Comparison of ENCODE assay signal across 8 mouse cellular contexts in genomic region chr4:93334636-93335117, GRCm38 (mm10). TPM values are rescaled to one million over a fixed set of nuclear protein-coding genes. Genes with fewer than 3 reads are reported as not detected.
DNase-seq lines count a peak whose midpoint lies in the region; ATAC-seq and TF ChIP-seq lines count a peak whose summit lies in the region.

No protein-coding gene starts in this region.

- H3K27ac ChIP-seq in heart, embryonic 11.5 days (ENCODE audit: low read depth, low read length), result peak overlapping the region; percentile 94
- H3K27ac ChIP-seq in kidney, embryonic 16.5 days (ENCODE audit: low read length), result peak overlapping the region; percentile 87

- no peaks in the 10 kb centered on the region for H3K9me3 ChIP-seq in heart, embryonic 11.5 days (replicated peaks; ENCODE audit: control insufficient read depth, low read length)
- no peaks in the 10 kb centered on the region for H3K9me3 ChIP-seq in kidney, embryonic 16.5 days (ENCODE audit: low read length)

- peak overlapping the region; percentile 94 for H3K9ac ChIP-seq in heart, embryonic 11.5 days (ENCODE audit: low read depth, low read length)
- peak overlapping the region; percentile 94 for H3K9ac ChIP-seq in kidney, embryonic 16.5 days (replicated peaks; ENCODE audit: low read length)

- no peaks in the 10 kb centered on the region for H3K4me1 ChIP-seq in heart, embryonic 11.5 days (ENCODE audit: control insufficient read depth, insufficient read depth, low read length)
- peaks cover 4% of the 10 kb centered on the region; the same call in 1 of the 2 replicates for H3K4me1 ChIP-seq in kidney, embryonic 16.5 days (ENCODE audit: insufficient read depth, low read length)

- peak; percentile 95 for ATAC-seq in erythroblast, adult 5-6 weeks (replicated peaks; ENCODE audit: low FRiP score, poor library complexity, severe bottlenecking)
- ATAC-seq in heart, embryonic 11.5 days (replicated peaks; ENCODE audit: insufficient number of reproducible peaks, low FRiP score, low TSS enrichment), result peak; percentile 94
- peak; percentile 96 for ATAC-seq in kidney, embryonic 16.5 days (ENCODE audit: low FRiP score, low TSS enrichment)
- ATAC-seq in monocyte, adult 5-6 weeks (replicated peaks; ENCODE audit: insufficient number of reproducible peaks, low FRiP score, low TSS enrichment, poor library complexity, severe bottlenecking), result peak; percentile 98

- peak overlapping the region; percentile 95 for H3ac ChIP-seq in C2C12 (ENCODE audit: control insufficient read depth, insufficient read length, low read depth)

- no peak for TF ChIP-seq CTCF in C2C12 (IDR thresholded peaks at IDR 0.05; ENCODE audit: control insufficient read depth, insufficient read depth, insufficient read length)
- TF ChIP-seq CTCF in brain, embryonic 14.5 days (IDR thresholded peaks at IDR 0.05; ENCODE audit: borderline replicate concordance, extremely low read depth, insufficient read depth, insufficient read length), result no peak

- TF ChIP-seq POLR2A in brain, embryonic 14.5 days (IDR thresholded peaks at IDR 0.05; ENCODE audit: borderline replicate concordance, extremely low read depth, insufficient read depth, insufficient read length, poor library complexity, severe bottlenecking), result no peak

- H3K79me3 ChIP-seq in C2C12 (ENCODE audit: low read depth), result no peaks in the 10 kb centered on the region

- H3K4me2 ChIP-seq in heart, embryonic 11.5 days, result peak overlapping the region; percentile 95
- H3K4me2 ChIP-seq in kidney, embryonic 16.5 days (replicated peaks; ENCODE audit: low read depth, low read length), result peak overlapping the region; percentile 94

- WGBS in heart, embryonic 11.5 days (ENCODE audit: insufficient replicate concordance), result under 1% methylated on average over 48 of the region's 49 CpGs
- under 1% methylated on average over 41 of the region's 49 CpGs for WGBS in kidney, embryonic 16.5 days

- H3K36me3 ChIP-seq in C2C12 (ENCODE audit: control insufficient read depth, insufficient read depth), result no peaks in the 10 kb centered on the region
- H3K36me3 ChIP-seq in heart, embryonic 11.5 days (ENCODE audit: control insufficient read depth, insufficient read depth, low read length), result no peaks in the 10 kb centered on the region
- no peaks in the 10 kb centered on the region for H3K36me3 ChIP-seq in kidney, embryonic 16.5 days (ENCODE audit: insufficient read depth, low read length)

- no peaks in the 10 kb centered on the region for H3K79me2 ChIP-seq in C2C12 (ENCODE audit: control insufficient read depth, insufficient read depth)

- DNase-seq in brain, embryonic 14.5 days (ENCODE audit: low read depth), result peak; percentile 87
- peak; percentile 93 for DNase-seq in liver
- DNase-seq in spleen, postnatal 4 days (ENCODE audit: low spot score in 2 of 2), result peak; percentile 89 to 93

- H3K27me3 ChIP-seq in C2C12 (ENCODE audit: control insufficient read depth, insufficient read depth, insufficient read length), result no peaks in the 10 kb centered on the region
- H3K27me3 ChIP-seq in heart, embryonic 11.5 days (ENCODE audit: control insufficient read depth, insufficient read depth, low read length), result no peaks in the 10 kb centered on the region
- H3K27me3 ChIP-seq in kidney, embryonic 16.5 days (ENCODE audit: insufficient read depth, low read length), result no peaks in the 10 kb centered on the region

- H3K4me3 ChIP-seq in C2C12 (ENCODE audit: insufficient read depth, poor library complexity, severe bottlenecking), result peak overlapping the region; percentile 46
- peak overlapping the region; percentile 73 for H3K4me3 ChIP-seq in heart, embryonic 11.5 days (ENCODE audit: low read depth, low read length)
- H3K4me3 ChIP-seq in kidney, embryonic 16.5 days (ENCODE audit: low read length), result peak overlapping the region; percentile 56

TF ChIP-seq in C2C12, 6 proteins besides CTCF, POLR2A, EP300 and RAD21:
- TF ChIP-seq MYOG (IDR thresholded peaks at IDR 0.05; ENCODE audit: control insufficient read depth, extremely low read depth, insufficient read length) (no peak), FOSL1 (IDR thresholded peaks at IDR 0.05; ENCODE audit: insufficient read depth, low read length, poor library complexity, severe bottlenecking) (no peak), MAX (IDR thresholded peaks at IDR 0.05) (peak; percentile 23), USF1 (IDR thresholded peaks at IDR 0.05; ENCODE audit: low read depth) (no peak), CEBPB (IDR thresholded peaks at IDR 0.05; ENCODE audit: low read depth) (no peak), MYOD1 (IDR thresholded peaks at IDR 0.05; ENCODE audit: control insufficient read depth, insufficient read length, low read depth) (no peak)

RNA-seq across cellular contexts. Expression of gene Tusc1, which starts 0.6 kb away (rescaled TPM):
- polyA plus RNA-seq in C2C12 (2012; fragmentation: generic; extraction: Trizol), result 12.2 TPM
- polyA plus RNA-seq in brain, embryonic 14.5 days (2012; rRNA removed), result 16.2 and 17.1 TPM in 2 replicates
- total RNA-seq in erythroblast, adult 5-6 weeks (2015; ENCODE audit: low replicate concordance), result 6.5 and 14.6 TPM in 2 replicates
- total RNA-seq in erythroblast, adult 5-6 weeks (2017; ENCODE audit: low replicate concordance), result 4.9 and 5.4 TPM in 2 replicates
- 4.0 and 4.6 TPM in 2 replicates for polyA plus RNA-seq in heart, embryonic 11.5 days (2014; fragmentation: Nextera tagmentation; extraction: Ambion mirVana)
- polyA plus RNA-seq in kidney, embryonic 16.5 days (2015; fragmentation: Nextera tagmentation; extraction: Ambion mirVana), result 1.8 and 2.3 TPM in 2 replicates
- 7.4 to 27.1 TPM (median 18.1 TPM) in 3 replicates for total RNA-seq in monocyte, adult 5-6 weeks (2017)

Comparison
In these comparisons a context has a peak if more than half of its experiments do, and no peak if none do; other contexts are left out.
1. Peak in every context shown above with its lines: DNase-seq, ATAC-seq, H3K4me3 ChIP-seq and H3K27ac ChIP-seq.